Mouse (Mus musculus): ENCODE data around the gene Catip. TPM values are rescaled to one million over a fixed set of nuclear protein-coding genes. Genes with fewer than 3 reads are reported as not detected.
"Not testable (repeated sequence)": the region's sequence is repeated elsewhere in the genome, so short reads cannot be mapped to it uniquely, and the experiment has no call there.

Gene Catip
- total and polyA plus RNA-seq, 3 experiments = 0.29 to 2.3 (median 0.34) TPM

GRCm38 (mm10) chr1:74393697-74394096 is 31.8 kb downstream of the Catip start:
- intact Hi-C loops (cut with DNase I) = loop anchor here (2.0 to 10.0 kb wide), 2 partner anchors 157 to 191 kb away; partner anchors contain the start of genes Arpc2, Bcs1l and Zfp142
- Histone ChIP-seq H3K4me1 (ENCODE audit: control insufficient read depth, insufficient read depth, low read length) (peaks cover 6% of the 10 kb centered on the region; the same call in 1 of the 2 replicates), H3K27me3 (ENCODE audit: control insufficient read depth, insufficient read depth, low read length) (no peaks in the 10 kb centered on the region; the same call in 1 of the 2 replicates), H3K4me3 (no peak overlapping the region), H3K9ac (ENCODE audit: low read depth, low read length) (no peak overlapping the region), H3K27ac (no peak overlapping the region), H3K79me2 (replicated peaks; ENCODE audit: control insufficient read depth, insufficient read depth, low read length) (peaks cover 7% of the 10 kb centered on the region; the same call in 1 of the 2 replicates), H3K36me3 (ENCODE audit: control insufficient read depth, insufficient read depth, low read length) (no peaks in the 10 kb centered on the region)
- DNase-seq = no peak
- no peak for TF ChIP-seq CTCF (IDR thresholded peaks at IDR 0.05)
- TF ChIP-seq POLR2A (IDR thresholded peaks at IDR 0.05; ENCODE audit: insufficient read depth, low read depth, low read length) = no peak
- no peak for TF ChIP-seq EP300 (IDR thresholded peaks at IDR 0.05; ENCODE audit: insufficient read depth, low read depth, low read length)
- 77% methylated on average over 9 of the region's 9 CpGs for WGBS

- Histone ChIP-seq H3K79me2 (replicated peaks; ENCODE audit: control insufficient read depth, insufficient read depth, low read length) (peaks cover 7% of the 10 kb centered on the region; the same call in 1 of the 2 replicates), H3K4me1 (ENCODE audit: control insufficient read depth, insufficient read depth, low read length) (peaks cover 6% of the 10 kb centered on the region; the same call in 1 of the 2 replicates), H3K27me3 (ENCODE audit: control insufficient read depth, insufficient read depth, low read length) (no peaks in the 10 kb centered on the region; the same call in 1 of the 2 replicates), H3K27ac (no peak overlapping the region), H3K4me3 (no peak overlapping the region), H3K9ac (ENCODE audit: low read depth, low read length) (no peak overlapping the region), H3K36me3 (ENCODE audit: control insufficient read depth, insufficient read depth, low read length) (no peaks in the 10 kb centered on the region)
- TF ChIP-seq EP300 (IDR thresholded peaks at IDR 0.05; ENCODE audit: insufficient read depth, low read depth, low read length) = no peak
- TF ChIP-seq CTCF (IDR thresholded peaks at IDR 0.05) = no peak
- TF ChIP-seq POLR2A (IDR thresholded peaks at IDR 0.05; ENCODE audit: insufficient read depth, low read depth, low read length) = no peak
- no peak for DNase-seq
- WGBS = 83% methylated on average over 9 of the region's 9 CpGs
- intact Hi-C loops (cut with DNase I) = loop anchor here (10.0 kb wide), 1 partner anchor 190 kb away; the partner anchor contains the start of genes Bcs1l and Zfp142
These were observed 32.4 kb downstream of the Catip start for GRCm38 (mm10) chr1:74394311-74394710.

GRCm38 (mm10) chr1:74394858-74395257 is 33.0 kb downstream of the Catip start:
- intact Hi-C loops (cut with DNase I) = loop anchor here (10.0 kb wide), 1 partner anchor 190 kb away; the partner anchor contains the start of genes Bcs1l and Zfp142
- Histone ChIP-seq H3K9ac (ENCODE audit: low read depth, low read length) (no peak overlapping the region), H3K4me1 (ENCODE audit: control insufficient read depth, insufficient read depth, low read length) (peaks cover 6% of the 10 kb centered on the region; the same call in 1 of the 2 replicates), H3K27ac (no peak overlapping the region), H3K27me3 (ENCODE audit: control insufficient read depth, insufficient read depth, low read length) (no peaks in the 10 kb centered on the region; the same call in 1 of the 2 replicates), H3K36me3 (ENCODE audit: control insufficient read depth, insufficient read depth, low read length) (no peaks in the 10 kb centered on the region), H3K79me2 (replicated peaks; ENCODE audit: control insufficient read depth, insufficient read depth, low read length) (peaks cover 7% of the 10 kb centered on the region; the same call in 1 of the 2 replicates), H3K4me3 (no peak overlapping the region)
- WGBS = 94% methylated on average over 15 of the region's 15 CpGs
- TF ChIP-seq CTCF (IDR thresholded peaks at IDR 0.05) (no peak), EP300 (IDR thresholded peaks at IDR 0.05; ENCODE audit: insufficient read depth, low read depth, low read length) (no peak), POLR2A (IDR thresholded peaks at IDR 0.05; ENCODE audit: insufficient read depth, low read depth, low read length) (no peak)
- DNase-seq = no peak

- no peak for DNase-seq
- no peak overlapping the region for H3K9ac ChIP-seq (ENCODE audit: low read depth, low read length)
- intact Hi-C loops (cut with DNase I) = loop anchor here (10.0 kb wide), 1 partner anchor 190 kb away; the partner anchor contains the start of genes Bcs1l and Zfp142
- TF ChIP-seq POLR2A (IDR thresholded peaks at IDR 0.05; ENCODE audit: insufficient read depth, low read depth, low read length) (no peak), CTCF (IDR thresholded peaks at IDR 0.05) (no peak), EP300 (IDR thresholded peaks at IDR 0.05; ENCODE audit: insufficient read depth, low read depth, low read length) (no peak)
- no peak overlapping the region for H3K27ac ChIP-seq
- H3K4me1 ChIP-seq (ENCODE audit: control insufficient read depth, insufficient read depth, low read length) = peaks cover 6% of the 10 kb centered on the region; the same call in 1 of the 2 replicates
- H3K36me3 ChIP-seq (ENCODE audit: control insufficient read depth, insufficient read depth, low read length) = no peaks in the 10 kb centered on the region
- WGBS = 85% methylated on average over 12 of the region's 13 CpGs
- H3K4me3 ChIP-seq = no peak overlapping the region
- peaks cover 7% of the 10 kb centered on the region; the same call in 1 of the 2 replicates for H3K79me2 ChIP-seq (replicated peaks; ENCODE audit: control insufficient read depth, insufficient read depth, low read length)
- H3K27me3 ChIP-seq (ENCODE audit: control insufficient read depth, insufficient read depth, low read length) = no peaks in the 10 kb centered on the region; the same call in 1 of the 2 replicates
These were observed 33.4 kb downstream of the Catip start for GRCm38 (mm10) chr1:74395290-74395689.

GRCm38 (mm10) chr1:74396456-74397222 is 34.7 kb downstream of the Catip start:
- WGBS = 16% methylated on average over 12 of the region's 12 CpGs
- not testable (repeated sequence) for H3K27me3 ChIP-seq (ENCODE audit: control insufficient read depth, insufficient read depth, low read length); H3K79me2 ChIP-seq (replicated peaks; ENCODE audit: control insufficient read depth, insufficient read depth, low read length); H3K4me1 ChIP-seq (ENCODE audit: control insufficient read depth, insufficient read depth, low read length); H3K36me3 ChIP-seq (ENCODE audit: control insufficient read depth, insufficient read depth, low read length)
- DNase-seq = peak in 1 of 2 experiments; percentile 54
- H3K27ac ChIP-seq = peak overlapping the region; percentile 95
- intact Hi-C loops (cut with DNase I) = loop anchor here (10.0 kb wide), 1 partner anchor 188 kb away; the partner anchor contains the start of genes Bcs1l and Zfp142
- peak overlapping the region; percentile 33; the same call in 1 of the 2 replicates for H3K4me3 ChIP-seq
- peak overlapping the region; percentile 45 for H3K9ac ChIP-seq (ENCODE audit: low read depth, low read length)

All from heart, adult 2 months (tissue).